Mouse (Mus musculus) heart, embryonic 16.5 days (tissue): ENCODE data around the gene Vti1a. TPM values are rescaled to one million over a fixed set of nuclear protein-coding genes. Genes with fewer than 3 reads are reported as not detected.

ENCODE experiments used
- ATAC-seq: fragments of 200-750 bp; cut with Nextera tagmentation; replicated peaks from 2 replicates; pipeline ENCODE4 v1.8.0; 2017; ENCODE audit warnings: moderate number of reproducible peaks; ENCODE audit not compliant: insufficient read depth, low FRiP score; ENCODE audit errors: extremely low read depth
- H3K27ac ChIP-seq: fragments of 300-500 bp; sonication (generic); 2 replicates; pipeline ENCODE4 v1.5.1; 2014; ENCODE audit warnings: mild to moderate bottlenecking, low read length, control low read depth, moderate library complexity
- H3K27me3 ChIP-seq: fragments of 300-500 bp; sonication (generic); 2 replicates; pipeline ENCODE4 v1.6.1; 2014; ENCODE audit warnings: low read length, mixed read lengths; ENCODE audit not compliant: control insufficient read depth, insufficient read depth
- H3K36me3 ChIP-seq: fragments of 300-500 bp; sonication (generic); 2 replicates; pipeline ENCODE4 v1.6.1; 2014; ENCODE audit not compliant: control insufficient read depth, insufficient read depth
- H3K4me1 ChIP-seq: fragments of 300-500 bp; sonication (generic); 2 replicates; pipeline ENCODE4 v1.6.1; 2014; ENCODE audit warnings: low read length, mixed read lengths; ENCODE audit not compliant: control insufficient read depth, insufficient read depth
- H3K4me2 ChIP-seq: fragments of 300-500 bp; sonication (generic); 2 replicates; pipeline ENCODE4 v1.6.1; 2014; ENCODE audit warnings: low read depth, mild to moderate bottlenecking, control low read depth, low read length
- H3K4me3 ChIP-seq: fragments of 300-500 bp; sonication (generic); 2 replicates; pipeline ENCODE4 v1.5.1; 2014; ENCODE audit warnings: mild to moderate bottlenecking, control low read depth, low read length
- H3K9ac ChIP-seq: fragments of 300-500 bp; sonication (generic); 2 replicates; pipeline ENCODE4 v1.6.1; 2014; ENCODE audit warnings: low read length, control low read depth
- H3K9me3 ChIP-seq: fragments of 300-500 bp; sonication (generic); replicated peaks from 2 replicates; pipeline ENCODE4 v1.6.1; 2016; ENCODE audit warnings: low read length; ENCODE audit not compliant: control insufficient read depth
- WGBS: fragments of 180-500 bp; shearing (Covaris S2); extraction: QIAGEN DNeasy Blood & Tissue Kit; methylation state at CpG from one replicate; pipeline ENCODE4 v1.1.7; 2014; 5-methylcytosine and 5-hydroxymethylcytosine counted together
- polyA plus RNA-seq: library from polyadenylated mRNA; unstranded; fragments of >200 nt; fragmentation: Nextera tagmentation; extraction: Ambion mirVana; gene quantifications from 2 replicates; pipeline ENCODE4 v1.2.1, GENCODE M21; 2015

Vti1a gene
- polyA plus RNA-seq, 1 experiment from 2014 or later, result 17.6 TPM

GRCm38 (mm10) chr19:55552339-55552738 is 236.2 kb downstream of the Vti1a start:
- no peak for ATAC-seq
- H3K9me3 ChIP-seq, result no peaks in the 10 kb centered on the region
- no peak overlapping the region for H3K4me2 ChIP-seq
- peaks cover 18% of the 10 kb centered on the region for H3K4me1 ChIP-seq
- H3K4me3 ChIP-seq, result no peak overlapping the region
- H3K27me3 ChIP-seq, result 0 out of 2 replicates have a peak, but pooled peaks cover 2% of the 10 kb centered on the region
- H3K9ac ChIP-seq, result no peak overlapping the region
- WGBS, result 40% methylated on average over 7 of the region's 7 CpGs
- H3K27ac ChIP-seq, result no peak overlapping the region
- H3K36me3 ChIP-seq, result no peaks in the 10 kb centered on the region

DNA sequence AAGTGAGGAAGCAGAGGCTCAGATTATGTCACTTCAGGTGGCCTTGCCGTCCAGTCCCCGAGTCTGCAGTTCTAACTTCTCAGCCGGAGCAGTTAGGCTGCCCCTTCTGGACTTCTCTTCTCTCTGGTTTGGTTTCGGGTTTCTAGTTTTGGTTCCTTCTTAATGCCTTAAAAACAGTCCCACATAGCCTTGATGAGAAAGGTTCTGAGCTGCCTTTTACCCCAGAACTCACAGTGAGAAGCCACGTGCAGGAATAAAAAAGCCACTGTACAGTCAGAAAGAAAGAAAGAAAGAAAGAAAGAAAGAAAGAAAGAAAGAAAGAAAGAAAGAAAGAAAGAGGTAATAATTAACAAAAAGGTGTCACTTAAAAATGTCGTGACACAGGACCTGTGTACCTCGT is 236.8 kb downstream of the Vti1a start:
- no peak for ATAC-seq
- Histone ChIP-seq H3K4me1 (peaks cover 18% of the 10 kb centered on the region), H3K4me2 (no peak overlapping the region), H3K4me3 (no peak overlapping the region), H3K36me3 (no peaks in the 10 kb centered on the region), H3K9ac (no peak overlapping the region), H3K27ac (no peak overlapping the region), H3K9me3 (no peaks in the 10 kb centered on the region), H3K27me3 (0 out of 2 replicates have a peak, but pooled peaks cover 2% of the 10 kb centered on the region)
- WGBS, result 79% methylated on average over 7 of the region's 7 CpGs

DNA sequence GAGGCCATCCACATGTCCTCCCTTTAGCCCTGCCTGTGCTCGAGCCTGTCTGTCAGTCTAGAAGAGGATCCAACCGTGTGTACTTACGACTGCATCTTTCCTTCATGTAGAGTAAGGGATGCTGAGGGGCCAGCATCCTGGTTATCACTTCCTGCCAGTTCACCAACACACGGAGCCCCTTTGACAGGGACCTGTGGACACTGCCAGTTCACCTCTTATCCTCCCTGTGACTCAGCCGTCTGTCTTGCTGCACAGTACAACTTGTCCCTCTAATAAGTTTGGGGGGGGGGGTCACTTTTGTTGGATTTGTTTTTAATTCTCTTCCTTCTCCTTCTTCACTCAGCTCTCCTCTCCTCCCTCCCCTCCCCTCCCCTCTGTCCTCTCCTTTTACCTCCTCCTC is 238.2 kb downstream of the Vti1a start:
- Histone ChIP-seq H3K4me2 (no peak overlapping the region), H3K27ac (no peak overlapping the region), H3K4me1 (peaks cover 18% of the 10 kb centered on the region), H3K9me3 (no peaks in the 10 kb centered on the region), H3K27me3 (0 out of 2 replicates have a peak, but pooled peaks cover 2% of the 10 kb centered on the region), H3K9ac (no peak overlapping the region), H3K36me3 (no peaks in the 10 kb centered on the region), H3K4me3 (no peak overlapping the region)
- WGBS, result 66% methylated on average over 5 of the region's 5 CpGs
- ATAC-seq, result no peak

DNA sequence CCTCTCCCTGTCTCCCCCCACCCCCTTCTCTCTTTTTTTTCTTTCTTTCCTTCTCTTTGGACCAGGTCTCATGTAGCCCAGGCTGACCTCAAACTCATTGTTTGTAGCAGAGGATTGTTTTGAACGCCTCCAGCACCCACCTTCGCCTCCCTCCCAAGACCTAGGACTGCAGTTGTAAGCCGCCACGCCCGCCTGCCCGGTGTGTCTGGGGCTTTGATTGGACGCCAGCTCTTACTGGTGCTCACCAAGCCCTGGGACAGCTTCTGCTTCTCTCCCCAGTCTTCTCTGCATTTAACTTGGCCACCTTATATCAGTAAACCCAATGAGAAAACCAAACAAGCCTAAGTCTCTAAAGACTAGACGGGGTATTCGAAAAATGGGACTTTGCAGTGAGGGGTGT is 238.6 kb downstream of the Vti1a start:
- Histone ChIP-seq H3K4me1 (peaks cover 18% of the 10 kb centered on the region), H3K27ac (no peak overlapping the region), H3K9me3 (no peaks in the 10 kb centered on the region), H3K4me3 (no peak overlapping the region), H3K9ac (no peak overlapping the region), H3K4me2 (no peak overlapping the region), H3K36me3 (no peaks in the 10 kb centered on the region), H3K27me3 (0 out of 2 replicates have a peak, but pooled peaks cover 2% of the 10 kb centered on the region)
- ATAC-seq, result no peak
- WGBS, result 88% methylated on average over 9 of the region's 9 CpGs

DNA sequence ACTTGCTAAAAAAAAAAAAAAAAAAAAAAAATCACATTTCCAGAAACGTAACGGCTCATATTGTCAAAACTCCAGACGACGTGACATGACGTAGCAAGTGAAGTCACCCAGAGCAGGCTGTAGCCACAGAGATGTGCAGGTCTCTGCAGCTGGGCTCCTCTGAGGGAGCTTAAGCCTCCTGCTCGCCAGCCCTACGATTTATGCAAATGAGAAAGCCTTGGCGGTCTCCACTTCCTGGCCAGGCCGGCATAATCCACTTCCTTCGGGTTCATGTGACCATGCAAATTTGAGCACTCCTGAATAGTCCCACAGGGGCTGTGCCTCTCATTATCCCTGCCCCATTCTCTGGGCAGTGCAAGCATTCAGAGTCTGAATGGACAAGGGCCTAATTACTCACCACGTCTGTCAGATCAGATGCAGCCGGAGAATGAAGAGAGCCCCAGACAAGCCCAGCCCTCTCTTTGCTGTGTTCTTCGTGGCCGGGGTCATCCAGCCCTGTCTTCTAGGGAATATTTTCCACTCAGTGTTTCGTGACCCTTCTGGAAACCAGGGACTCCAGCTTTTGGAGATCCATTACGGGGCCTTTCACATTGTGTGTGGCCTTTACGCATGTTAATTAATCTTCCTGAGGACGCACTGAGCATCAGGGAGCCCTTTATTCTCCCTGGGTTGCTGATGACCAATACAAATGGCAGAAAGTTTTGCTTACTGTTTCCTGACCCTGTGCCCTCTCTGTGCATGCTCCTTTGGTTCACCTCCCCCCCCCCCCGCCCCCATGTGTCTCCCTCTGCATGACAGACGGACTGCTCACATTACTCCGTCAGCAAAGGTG is 240.3 kb downstream of the Vti1a start:
- peak; percentile 80 for ATAC-seq
- H3K9me3 ChIP-seq, result no peaks in the 10 kb centered on the region
- H3K4me2 ChIP-seq, result peak overlapping the region; percentile 53
- peak overlapping the region; percentile 58 for H3K27ac ChIP-seq
- 28% methylated on average over 21 of the region's 21 CpGs for WGBS
- H3K4me1 ChIP-seq, result peaks cover 18% of the 10 kb centered on the region
- peak overlapping the region; percentile 22; the same call in 1 of the 2 replicates for H3K4me3 ChIP-seq
- no peaks in the 10 kb centered on the region for H3K36me3 ChIP-seq
- H3K9ac ChIP-seq, result peak overlapping the region; percentile 21; the same call in 1 of the 2 replicates
- H3K27me3 ChIP-seq, result 0 out of 2 replicates have a peak, but pooled peaks cover 2% of the 10 kb centered on the region

GRCm38 (mm10) chr19:55559331-55559730 is 243.2 kb downstream of the Vti1a start:
- Histone ChIP-seq H3K4me1 (peaks cover 33% of the 10 kb centered on the region), H3K9ac (no peak overlapping the region), H3K4me3 (no peak overlapping the region), H3K4me2 (no peak overlapping the region), H3K36me3 (no peaks in the 10 kb centered on the region), H3K27ac (no peak overlapping the region), H3K9me3 (no peaks in the 10 kb centered on the region), H3K27me3 (no peaks in the 10 kb centered on the region)
- WGBS, result 42% methylated on average over 12 of the region's 12 CpGs
- no peak for ATAC-seq

DNA sequence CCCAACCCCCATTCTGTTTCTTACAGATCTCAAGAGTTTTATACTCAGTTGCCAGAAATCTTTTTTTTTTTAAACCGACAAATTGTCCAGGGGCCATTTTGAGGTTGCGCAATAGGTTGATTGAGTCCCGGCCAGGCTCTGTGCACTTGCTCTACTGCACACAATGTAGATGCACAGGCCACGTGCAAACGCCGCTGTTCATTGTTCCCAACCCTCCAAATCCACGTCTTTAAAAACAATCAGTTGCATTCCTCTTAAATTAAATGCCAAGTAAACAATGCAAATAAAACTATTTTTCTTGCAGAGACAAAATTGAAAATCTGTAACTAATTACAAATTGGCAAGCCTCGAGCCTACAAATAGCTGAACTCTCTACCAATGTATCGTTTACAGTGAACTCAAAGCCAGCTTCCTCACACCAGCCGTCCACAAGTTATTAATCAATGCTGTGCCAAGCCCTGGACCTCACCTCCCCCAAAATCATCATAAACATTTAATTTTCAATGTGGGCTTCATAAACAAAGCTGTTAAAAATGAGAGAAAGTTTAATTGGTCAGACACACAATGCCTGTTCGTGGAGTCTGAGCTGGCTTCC is 244.1 kb downstream of the Vti1a start:
- no peak overlapping the region for H3K4me2 ChIP-seq
- no peaks in the 10 kb centered on the region for H3K36me3 ChIP-seq
- no peaks in the 10 kb centered on the region for H3K9me3 ChIP-seq
- 84% methylated on average over 11 of the region's 11 CpGs for WGBS
- H3K27ac ChIP-seq, result no peak overlapping the region
- no peak overlapping the region for H3K4me3 ChIP-seq
- H3K9ac ChIP-seq, result no peak overlapping the region
- H3K4me1 ChIP-seq, result peaks cover 34% of the 10 kb centered on the region
- H3K27me3 ChIP-seq, result no peaks in the 10 kb centered on the region
- ATAC-seq, result no peak

- no peak for ATAC-seq
- Histone ChIP-seq H3K27ac (no peak overlapping the region), H3K9ac (no peak overlapping the region), H3K4me1 (peaks cover 36% of the 10 kb centered on the region), H3K4me3 (no peak overlapping the region), H3K4me2 (no peak overlapping the region), H3K27me3 (no peaks in the 10 kb centered on the region), H3K36me3 (no peaks in the 10 kb centered on the region), H3K9me3 (no peaks in the 10 kb centered on the region)
- 81% methylated on average over 10 of the region's 10 CpGs for WGBS
Measured at GRCm38 (mm10) chr19:55561469-55561868, 245.4 kb downstream of the Vti1a start.

DNA sequence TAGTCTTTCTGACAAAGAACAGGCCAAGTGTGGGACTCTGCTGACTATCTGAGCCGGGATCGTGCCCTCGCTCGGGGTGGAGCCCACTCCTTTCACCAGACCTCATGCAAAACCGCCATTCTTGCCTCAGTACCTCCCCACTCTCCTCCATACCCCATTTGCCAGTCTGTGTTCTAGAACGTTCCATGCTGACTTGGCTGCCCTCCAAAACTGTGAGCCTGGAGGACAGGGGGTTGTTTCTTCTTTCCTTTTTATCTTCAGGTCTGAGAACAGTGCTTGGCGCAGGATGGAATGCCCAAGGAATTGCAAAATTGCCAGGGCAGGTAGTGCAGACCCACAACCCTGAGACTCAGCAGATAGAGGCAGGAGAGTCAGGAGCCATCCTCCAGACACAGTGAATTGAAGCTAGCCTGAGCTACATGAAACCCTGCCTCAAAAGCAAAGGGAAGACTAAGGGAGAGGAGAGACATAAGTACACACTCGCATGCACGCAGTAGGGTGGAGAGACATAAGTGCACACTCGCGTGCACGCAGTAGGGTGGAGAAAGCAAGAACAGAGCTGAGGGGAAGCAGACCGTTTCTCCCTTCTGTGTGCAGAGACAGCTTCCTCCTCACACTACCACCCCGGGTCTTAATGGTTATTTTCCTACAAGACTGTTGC is 246.5 kb downstream of the Vti1a start:
- Histone ChIP-seq H3K4me2 (no peak overlapping the region), H3K27me3 (no peaks in the 10 kb centered on the region), H3K4me1 (peaks cover 34% of the 10 kb centered on the region), H3K36me3 (no peaks in the 10 kb centered on the region), H3K9me3 (no peaks in the 10 kb centered on the region), H3K4me3 (no peak overlapping the region), H3K27ac (peak overlapping the region; percentile 72), H3K9ac (no peak overlapping the region)
- 64% methylated on average over 14 of the region's 14 CpGs for WGBS
- peak; percentile 28; the same call in 1 of the 2 replicates for ATAC-seq
